Mouse (Mus musculus): ENCODE measurements around the gene Dcaf15.

The Dcaf15 gene

DNA sequence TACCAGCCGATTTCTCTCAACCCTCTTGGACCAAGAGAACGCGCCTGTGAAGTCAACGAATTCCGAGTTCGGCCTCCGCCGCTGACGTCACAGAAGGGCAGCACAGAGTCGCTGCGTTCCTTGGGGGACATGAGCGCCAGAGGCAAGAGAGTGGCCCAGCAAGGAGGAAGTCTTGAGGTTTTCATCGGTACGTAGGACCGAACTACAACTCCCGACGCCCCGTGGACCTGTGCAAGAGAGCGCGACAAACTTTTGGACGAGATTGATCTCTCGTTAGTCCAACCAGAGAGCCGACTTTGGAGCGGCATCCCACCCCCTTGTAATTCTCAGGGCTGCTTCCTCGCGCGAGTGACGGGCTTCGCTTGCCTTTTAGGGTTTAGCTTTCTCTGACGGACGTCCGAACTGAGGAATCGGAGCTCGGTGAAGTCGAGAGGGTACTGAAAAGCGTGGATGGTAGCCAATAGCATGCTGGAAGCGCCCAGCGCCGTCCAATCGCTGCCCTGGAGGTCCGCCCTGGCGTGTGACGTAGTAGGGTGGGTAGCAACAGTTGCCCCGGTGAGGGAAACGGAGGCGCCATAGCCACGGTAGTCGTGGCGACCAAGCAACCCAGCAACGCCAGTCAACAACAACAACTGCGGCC is 38.2 kb downstream of the Dcaf15 start, which contains the start of gene Rfx1:
TSS of gene Rfx1 (plus strand) at position 544 of the 640 bp plus-strand sequence.
- DNase-seq (ENCODE audit: low spot score): peak; percentile 100

DNA sequence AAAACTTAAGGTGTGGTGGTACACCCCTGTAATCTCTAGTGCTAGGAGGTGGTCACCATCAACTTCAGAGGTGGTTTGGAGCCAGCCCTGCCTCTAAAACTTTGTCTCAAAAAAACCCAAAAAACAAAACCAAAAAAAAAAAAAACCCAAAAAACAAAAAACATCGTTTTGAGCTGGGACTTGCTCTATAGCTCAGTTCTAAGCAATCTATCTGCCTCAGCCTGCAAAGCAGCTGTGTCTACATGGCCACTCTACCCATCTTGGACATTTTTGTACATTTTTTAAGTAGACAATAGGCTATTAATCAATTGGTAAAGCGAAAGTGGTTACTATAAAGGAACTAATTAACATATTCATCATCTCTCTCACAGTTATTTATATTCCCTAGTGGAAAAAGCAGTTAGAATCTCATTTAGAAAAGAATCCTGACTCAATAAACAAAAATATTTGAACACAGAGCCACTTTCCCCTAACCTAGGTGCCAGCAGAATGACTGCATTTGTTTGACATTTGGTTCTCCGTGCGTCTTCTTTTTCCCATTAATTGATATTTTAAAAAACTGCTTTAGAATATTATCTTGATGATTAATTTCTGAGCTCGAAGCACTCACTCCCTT is 39.0 kb downstream of the Dcaf15 start:
- DNase-seq (ENCODE audit: low spot score): no peak

DNA sequence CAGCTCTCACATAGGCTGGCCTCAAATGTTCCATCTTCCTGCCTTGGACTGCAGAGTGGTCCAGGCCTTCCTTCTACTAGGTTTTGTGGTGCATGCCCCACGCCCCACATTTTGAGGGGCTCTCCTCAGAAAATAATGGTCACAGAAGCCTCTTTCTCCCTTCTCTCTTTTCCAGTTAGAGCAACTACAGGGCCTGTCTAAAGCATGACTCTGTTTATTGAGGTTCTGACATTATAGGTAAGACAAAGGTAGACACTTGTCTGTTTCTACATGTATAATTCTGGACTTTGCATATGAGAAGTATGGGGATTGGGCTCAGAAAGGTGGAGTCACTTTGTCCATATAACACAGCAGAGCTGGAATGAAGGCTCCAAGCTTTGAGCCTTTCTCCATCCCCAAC is 39.5 kb downstream of the Dcaf15 start, which contains the start of gene Gm10643:
TSS of gene Gm10643 (minus strand) at position 101 of the 400 bp plus-strand sequence.
- DNase-seq (ENCODE audit: low spot score): no peak

DNA sequence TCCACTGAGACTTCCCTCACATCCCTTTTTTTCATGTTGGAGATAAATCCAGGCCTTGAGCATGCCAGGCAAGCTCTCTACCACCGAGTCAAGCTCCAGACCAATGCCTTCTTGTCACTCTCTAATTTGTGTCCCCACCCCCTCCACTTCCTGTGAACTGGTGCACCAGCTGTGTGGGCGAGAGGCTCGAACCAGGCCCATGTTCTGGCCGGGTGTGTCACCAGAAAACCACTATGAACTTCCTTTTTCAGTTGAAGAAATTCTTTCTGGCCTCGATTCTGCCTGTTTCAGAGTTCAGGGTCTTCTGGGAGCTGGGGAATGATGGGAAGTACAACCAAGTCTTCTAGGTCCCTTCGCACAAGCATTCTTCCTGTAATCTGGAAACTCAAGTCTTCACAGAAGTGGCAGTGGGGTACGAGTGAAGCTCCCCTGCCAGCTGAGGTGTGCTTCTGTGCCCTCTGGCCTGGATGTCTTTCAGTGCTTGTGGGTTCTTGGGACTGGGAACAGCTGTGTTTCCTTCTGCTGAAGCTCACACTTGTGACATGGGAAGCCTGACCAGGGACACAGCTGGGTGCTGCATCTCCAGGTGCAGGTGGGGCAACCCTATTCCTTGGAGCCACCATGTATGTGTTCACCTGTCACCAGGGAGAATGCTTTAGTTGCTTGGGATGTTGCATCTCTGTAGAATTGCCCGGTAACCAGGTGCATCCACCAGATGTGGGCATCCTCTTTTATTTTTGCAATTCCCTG is 40.5 kb downstream of the Dcaf15 start:
- DNase-seq (ENCODE audit: low spot score): no peak

DNA sequence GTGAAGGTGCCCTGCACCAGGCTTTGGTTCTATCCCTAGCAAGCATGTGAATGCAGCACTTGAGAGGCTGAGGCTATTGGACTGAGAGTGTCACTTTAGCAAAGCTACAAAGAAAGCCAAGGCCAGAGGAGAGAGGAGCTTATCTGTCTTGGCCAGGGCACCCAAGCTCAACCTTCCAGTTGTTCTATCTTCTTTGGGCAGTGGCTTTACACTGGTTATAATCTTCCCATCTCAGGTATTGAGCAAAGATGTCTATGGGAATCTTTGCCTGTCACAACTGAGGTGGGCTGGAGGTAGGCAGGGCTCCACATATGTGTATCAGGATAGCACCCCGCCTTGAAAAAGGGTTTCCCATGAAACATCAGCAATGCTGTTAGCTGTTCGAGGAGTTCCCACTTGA is 44.3 kb downstream of the Dcaf15 start:
- no peak for DNase-seq (ENCODE audit: low spot score)

DNA sequence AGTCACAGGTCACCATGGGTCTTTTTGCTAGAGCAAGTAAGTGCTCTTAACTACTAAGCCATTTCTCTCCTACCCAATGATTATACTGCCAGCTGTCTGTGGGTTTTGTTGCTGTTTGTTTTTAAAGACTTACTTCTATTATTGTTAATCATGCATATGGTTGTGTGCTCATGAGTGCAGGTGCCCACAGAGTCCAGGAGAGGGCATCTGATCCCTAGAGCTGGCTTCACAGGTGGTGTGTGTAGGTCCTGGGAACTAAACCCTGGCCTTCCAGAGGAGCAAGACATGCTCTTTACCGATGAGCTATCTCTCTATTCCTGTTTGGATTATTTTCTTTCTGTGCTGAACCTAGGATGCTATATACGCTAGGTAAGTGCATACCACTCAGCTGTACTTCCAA is 45.3 kb downstream of the Dcaf15 start:
- no peak for DNase-seq (ENCODE audit: low spot score)

DNA sequence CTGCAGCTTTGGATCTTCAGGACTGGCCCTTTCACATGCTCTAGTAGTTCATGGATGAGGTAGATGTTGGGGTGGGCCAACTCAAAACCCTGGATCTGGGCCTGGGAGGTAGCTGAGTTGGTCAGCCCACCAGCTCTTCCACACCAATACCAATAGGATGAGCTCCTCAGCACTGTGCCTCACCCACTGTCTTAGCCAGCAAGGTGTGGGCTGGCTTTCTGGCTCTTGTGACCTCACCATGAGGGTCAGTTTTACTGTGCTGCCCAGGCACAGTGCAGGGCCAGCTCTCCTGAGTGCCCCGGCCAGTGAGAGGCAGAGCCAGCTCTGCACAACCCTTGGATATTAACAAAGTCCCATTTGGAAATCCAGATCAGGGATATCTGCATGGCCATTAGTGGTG is 46.7 kb downstream of the Dcaf15 start:
- no peak for DNase-seq (ENCODE audit: low spot score)

DNA sequence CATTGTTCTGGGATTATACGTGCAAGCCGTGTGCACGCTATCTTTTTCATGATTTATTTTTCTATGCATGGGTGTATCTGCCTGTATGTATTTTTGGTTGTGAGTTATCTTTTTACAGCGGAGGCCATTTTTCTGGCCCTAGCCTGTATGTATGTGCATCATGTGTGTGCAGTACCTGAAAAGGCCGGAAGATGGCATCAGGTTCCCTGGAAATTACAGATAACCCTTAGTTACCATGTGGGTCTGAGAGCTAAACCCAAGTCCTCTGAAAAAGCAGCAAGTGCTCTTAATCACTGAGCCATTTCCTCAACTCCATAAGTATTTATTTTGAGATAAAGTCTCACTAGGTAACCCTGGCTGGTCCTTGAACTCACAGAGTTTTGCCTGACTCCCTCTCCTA is 51.3 kb downstream of the Dcaf15 start:
- DNase-seq (ENCODE audit: low spot score): no peak

DNA sequence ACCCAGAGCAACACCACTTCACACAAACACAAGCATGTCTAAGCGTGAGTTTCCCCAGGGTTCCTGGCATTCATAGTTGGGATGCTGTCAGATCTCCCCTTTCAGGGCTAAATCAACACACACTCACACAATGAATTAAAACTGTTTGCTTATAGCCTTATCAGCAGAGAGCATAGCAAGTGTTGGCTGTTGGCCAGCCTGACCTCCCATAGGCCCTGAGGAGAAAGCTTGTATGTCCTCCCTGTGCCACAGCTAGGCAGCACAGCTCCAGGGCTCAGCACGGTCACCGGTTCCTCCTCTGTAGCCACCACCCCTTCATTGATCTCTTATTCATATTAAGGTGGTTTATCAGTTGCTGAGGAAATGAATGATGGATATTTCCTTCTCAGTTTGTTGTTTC is 51.8 kb downstream of the Dcaf15 start:
- DNase-seq (ENCODE audit: low spot score): no peak

DNA sequence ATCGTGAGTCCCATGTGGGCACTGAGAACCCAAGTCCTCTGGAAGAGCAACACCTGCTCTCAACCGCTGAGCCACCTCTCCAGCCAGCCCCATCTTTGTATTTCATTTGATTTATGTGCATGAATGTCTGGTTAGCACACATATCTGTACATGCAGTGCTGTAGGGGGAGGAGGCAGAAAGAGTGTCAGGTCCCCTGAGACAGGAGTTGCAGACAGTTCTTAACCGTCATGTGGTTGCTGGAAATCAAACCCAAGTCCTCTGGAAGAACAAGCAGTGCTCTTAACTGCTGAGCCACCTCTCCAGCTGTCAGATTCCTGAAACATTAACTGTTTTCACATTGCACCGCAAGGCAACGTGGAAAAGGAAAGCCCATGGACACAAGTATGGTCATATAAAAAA is 56.4 kb downstream of the Dcaf15 start:
- no peak for DNase-seq (ENCODE audit: low spot score)

Measured in layer of hippocampus, adult 9-10 months (tissue).